Mouse (Mus musculus) lung, embryonic 16.5 days (tissue): ENCODE measurements around the gene Olfr484. TPM values are rescaled to one million over a fixed set of nuclear protein-coding genes. Genes with fewer than 3 reads are reported as not detected.
"Not testable (repeated sequence)": the region's sequence is repeated elsewhere in the genome, so short reads cannot be mapped to it uniquely, and the experiment has no call there.

ENCODE experiments used
- ATAC-seq: fragments of 200-750 bp; cut with Nextera tagmentation; 2 replicates; pipeline ENCODE4 v1.8.0; 2017; ENCODE audit warnings: low read depth, mild to moderate bottlenecking, moderate library complexity
- H3K27ac ChIP-seq: fragments of 300-500 bp; sonication (generic); 2 replicates; pipeline ENCODE4 v1.5.1; 2014; ENCODE audit warnings: mild to moderate bottlenecking, control low read depth, low read length
- H3K27me3 ChIP-seq: fragments of 300-500 bp; sonication (generic); 2 replicates; pipeline ENCODE4 v1.6.1; 2014; ENCODE audit warnings: low read depth, low read length, mixed read lengths; ENCODE audit not compliant: control insufficient read depth, insufficient read depth
- H3K36me3 ChIP-seq: fragments of 300-500 bp; sonication (generic); 2 replicates; pipeline ENCODE4 v1.6.1; 2014; ENCODE audit warnings: low read length; ENCODE audit not compliant: control insufficient read depth, insufficient read depth
- H3K4me1 ChIP-seq: fragments of 300-500 bp; sonication (generic); replicated peaks from 2 replicates; pipeline ENCODE4 v1.6.1; 2014; ENCODE audit warnings: low read length, mixed read lengths; ENCODE audit not compliant: control insufficient read depth, insufficient read depth
- H3K4me2 ChIP-seq: fragments of 300-500 bp; sonication (generic); 2 replicates; pipeline ENCODE4 v1.6.1; 2014; ENCODE audit warnings: low read depth, low read length, control low read depth
- H3K4me3 ChIP-seq: fragments of 300-500 bp; sonication (generic); 2 replicates; pipeline ENCODE4 v1.5.1; 2014; ENCODE audit warnings: mild to moderate bottlenecking, low read length, control low read depth
- H3K9ac ChIP-seq: fragments of 300-500 bp; sonication (generic); 2 replicates; pipeline ENCODE4 v1.6.1; 2014; ENCODE audit warnings: low read length, control low read depth
- H3K9me3 ChIP-seq: fragments of 300-500 bp; sonication (generic); 2 replicates; pipeline ENCODE4 v1.6.1; 2016; ENCODE audit warnings: low read length; ENCODE audit not compliant: control insufficient read depth
- WGBS: fragments of 180-500 bp; shearing (Covaris S2); extraction: QIAGEN DNeasy Blood & Tissue Kit; methylation state at CpG from one replicate; pipeline ENCODE4 v1.1.7; 2014; 5-methylcytosine and 5-hydroxymethylcytosine counted together
- polyA plus RNA-seq: library from polyadenylated mRNA; unstranded; fragments of >200 nt; fragmentation: Nextera tagmentation; extraction: Ambion mirVana; gene quantifications from 2 replicates; pipeline ENCODE4 v1.2.1, GENCODE M21; 2015

Olfr484 gene
- not detected in 2 replicates for polyA plus RNA-seq

- Histone ChIP-seq H3K27me3 (no peaks in the 10 kb centered on the region), H3K9ac (no peak within 1 kb of the TSS), H3K36me3 (no peaks in the 10 kb centered on the region), H3K9me3 (no peaks in the 10 kb centered on the region), H3K27ac (no peak within 1 kb of the TSS), H3K4me1 (no peaks in the 10 kb centered on the region), H3K4me3 (no peak within 1 kb of the TSS), H3K4me2 (no peak within 1 kb of the TSS)
- ATAC-seq, result no peak
Measured at GRCm38 (mm10) chr7:108127349-108127748, at the start of gene Olfr484. TSS of gene Olfr484 (minus strand) at chr7:108127449.

DNA sequence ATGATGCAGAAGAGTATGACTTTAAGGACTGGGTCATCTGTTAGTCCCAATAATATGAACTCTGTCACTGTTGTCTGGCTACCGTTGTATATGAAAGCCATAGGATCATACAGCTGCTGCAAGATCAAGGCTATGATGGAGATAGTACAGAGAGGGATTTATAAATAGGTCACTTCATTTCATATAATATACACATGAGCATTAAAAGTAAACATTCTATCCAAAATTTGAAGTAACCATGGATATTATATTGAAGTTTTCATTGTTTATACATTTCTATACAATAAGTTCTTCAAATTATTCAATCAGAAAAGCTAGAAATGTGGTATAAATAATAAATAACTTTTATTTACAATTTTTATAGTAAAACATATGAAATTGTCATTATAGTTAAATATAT, 45.4 kb upstream of the Olfr484 start, which contains the start of gene Olfr486:
Olfr486 (minus strand) TSS at position 101 of the 400 bp plus-strand sequence.
- not testable (repeated sequence) for H3K9ac ChIP-seq, H3K4me1 ChIP-seq, H3K36me3 ChIP-seq, H3K4me3 ChIP-seq, H3K27ac ChIP-seq, ATAC-seq, H3K9me3 ChIP-seq, H3K4me2 ChIP-seq, H3K27me3 ChIP-seq
- 82% methylated on average over 1 of the region's 1 CpGs for WGBS

DNA sequence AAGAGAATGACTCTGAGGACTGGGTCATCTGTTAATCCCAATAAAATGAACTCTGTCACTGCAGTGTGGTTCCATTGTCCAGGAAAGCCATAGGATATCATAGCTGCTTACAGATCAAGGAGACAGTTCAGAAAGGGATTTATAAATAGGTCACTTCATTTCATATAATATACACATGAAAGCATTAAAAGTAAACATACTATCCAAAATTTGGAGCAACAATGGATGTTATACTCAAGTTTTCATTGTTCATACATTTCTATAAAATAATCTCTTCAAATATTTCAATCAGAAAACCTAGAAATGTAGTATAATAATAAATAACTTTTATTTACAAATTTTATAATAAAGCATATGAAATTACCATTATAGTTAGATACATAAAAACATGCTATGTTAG, 32.5 kb upstream of the Olfr484 start, which contains the start of gene Olfr485:
Olfr485 (minus strand) TSS at position 101 of the 400 bp plus-strand sequence.
- Histone ChIP-seq H3K36me3 (no peaks in the 10 kb centered on the region), H3K9ac (no peak within 1 kb of the TSS), H3K4me1 (no peaks in the 10 kb centered on the region), H3K4me3 (no peak within 1 kb of the TSS), H3K9me3 (no peaks in the 10 kb centered on the region), H3K4me2 (no peak within 1 kb of the TSS), H3K27me3 (no peaks in the 10 kb centered on the region), H3K27ac (no peak within 1 kb of the TSS)
- no peak for ATAC-seq

DNA sequence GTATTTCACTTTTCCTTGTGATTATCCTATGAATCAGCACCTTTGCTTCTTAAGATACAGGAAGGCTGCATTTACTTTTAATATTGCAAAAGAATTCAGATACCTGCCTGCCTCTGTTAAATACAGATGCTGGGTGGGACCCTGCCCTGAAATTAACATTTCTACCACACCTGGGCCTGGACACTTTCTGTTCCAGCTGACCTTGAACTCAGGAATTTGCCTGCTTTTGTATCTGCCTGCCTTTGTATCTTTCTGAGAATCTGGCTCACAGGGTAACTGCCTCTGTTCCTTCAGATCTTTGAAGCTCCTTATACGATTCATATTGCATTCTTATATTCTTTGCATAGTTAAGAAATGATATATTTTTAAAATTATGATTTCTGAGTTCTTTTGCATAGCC, 5.8 kb downstream of the Olfr484 start:
- Histone ChIP-seq H3K27me3 (no peaks in the 10 kb centered on the region), H3K4me3 (no peak overlapping the region), H3K36me3 (no peaks in the 10 kb centered on the region), H3K4me1 (no peaks in the 10 kb centered on the region), H3K27ac (no peak overlapping the region), H3K9me3 (no peaks in the 10 kb centered on the region), H3K9ac (no peak overlapping the region), H3K4me2 (no peak overlapping the region)
- 48% methylated on average over 1 of the region's 1 CpGs for WGBS
- no peak for ATAC-seq

- Histone ChIP-seq H3K9ac (no peak overlapping the region), H3K27ac (no peak overlapping the region), H3K4me3 (no peak overlapping the region), H3K27me3 (no peaks in the 10 kb centered on the region), H3K36me3 (no peaks in the 10 kb centered on the region), H3K9me3 (no peaks in the 10 kb centered on the region), H3K4me1 (no peaks in the 10 kb centered on the region), H3K4me2 (no peak overlapping the region)
- 7% methylated on average over 1 of the region's 1 CpGs for WGBS
- no peak for ATAC-seq
Measured at GRCm38 (mm10) chr7:108120681-108121080, 6.6 kb downstream of the Olfr484 start.

- H3K27me3 ChIP-seq, result no peaks in the 10 kb centered on the region
- WGBS, result 80% methylated on average over 1 of the region's 1 CpGs
Measured at GRCm38 (mm10) chr7:108100549-108100948, 26.7 kb downstream of the Olfr484 start, which contains the start of gene Olfr483. TSS of gene Olfr483 (plus strand) at chr7:108100849.

DNA sequence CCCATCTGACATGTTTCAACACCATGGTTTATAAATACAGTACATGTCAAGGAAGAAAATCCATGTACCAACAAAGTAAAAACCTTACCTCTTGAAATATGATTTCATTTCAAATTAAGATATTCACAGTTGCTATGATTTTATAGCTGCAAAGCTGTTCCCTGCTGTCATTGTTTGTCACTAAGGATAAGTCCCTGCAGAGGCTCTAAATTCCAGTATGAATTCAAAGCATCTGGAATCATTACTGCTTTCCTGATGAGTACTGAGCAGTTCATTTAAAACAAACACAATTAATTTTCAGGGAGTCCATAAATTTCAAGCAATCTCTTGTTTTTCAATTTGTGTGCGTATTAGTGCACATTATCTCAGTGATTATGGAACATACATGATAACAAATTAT, 29.8 kb downstream of the Olfr484 start, which contains the start of gene Olfr482:
Olfr482 (minus strand) TSS at position 101 of the 400 bp plus-strand sequence.
- no peaks in the 10 kb centered on the region for H3K4me1 ChIP-seq
- H3K4me3 ChIP-seq, result no peak within 1 kb of the TSS
- no peaks in the 10 kb centered on the region for H3K36me3 ChIP-seq
- no peak for ATAC-seq
- H3K27me3 ChIP-seq, result no peaks in the 10 kb centered on the region
- no peak within 1 kb of the TSS for H3K4me2 ChIP-seq
- H3K9me3 ChIP-seq, result no peaks in the 10 kb centered on the region
- no peak within 1 kb of the TSS for H3K9ac ChIP-seq
- 70% methylated on average over 1 of the region's 1 CpGs for WGBS
- no peak within 1 kb of the TSS for H3K27ac ChIP-seq

More at GRCm38 (mm10) chr7:108100549-108100948, 26.7 kb downstream of the Olfr484 start, which contains the start of gene Olfr483:
- no peak within 1 kb of the TSS for H3K9ac ChIP-seq
- H3K4me1 ChIP-seq, result no peaks in the 10 kb centered on the region
- no peaks in the 10 kb centered on the region for H3K36me3 ChIP-seq
- H3K27ac ChIP-seq, result no peak within 1 kb of the TSS
- H3K9me3 ChIP-seq, result no peaks in the 10 kb centered on the region
- H3K4me2 ChIP-seq, result no peak within 1 kb of the TSS
- no peak for ATAC-seq
- H3K4me3 ChIP-seq, result no peak within 1 kb of the TSS

GRCm38 (mm10) chr7:108079555-108079954, 47.7 kb downstream of the Olfr484 start, which contains the start of gene Olfr481:
TSS of gene Olfr481 (plus strand) at chr7:108079855.
- no peak within 1 kb of the TSS for H3K9ac ChIP-seq
- no peak for ATAC-seq
- H3K27me3 ChIP-seq, result no peaks in the 10 kb centered on the region
- no peak within 1 kb of the TSS for H3K4me2 ChIP-seq
- H3K9me3 ChIP-seq, result no peaks in the 10 kb centered on the region
- H3K4me1 ChIP-seq, result no peaks in the 10 kb centered on the region
- no peak within 1 kb of the TSS for H3K4me3 ChIP-seq
- no peak within 1 kb of the TSS for H3K27ac ChIP-seq
- H3K36me3 ChIP-seq, result no peaks in the 10 kb centered on the region
